Mouse (Mus musculus) urinary bladder, postnatal 10 days (tissue): ENCODE data around the gene Il22ra2.

Experiments used
- DNase-seq: peaks from one replicate; pipeline ENCODE4 v3.0.0; 2022; ENCODE audit warnings: low spot score

The Il22ra2 gene

DNA sequence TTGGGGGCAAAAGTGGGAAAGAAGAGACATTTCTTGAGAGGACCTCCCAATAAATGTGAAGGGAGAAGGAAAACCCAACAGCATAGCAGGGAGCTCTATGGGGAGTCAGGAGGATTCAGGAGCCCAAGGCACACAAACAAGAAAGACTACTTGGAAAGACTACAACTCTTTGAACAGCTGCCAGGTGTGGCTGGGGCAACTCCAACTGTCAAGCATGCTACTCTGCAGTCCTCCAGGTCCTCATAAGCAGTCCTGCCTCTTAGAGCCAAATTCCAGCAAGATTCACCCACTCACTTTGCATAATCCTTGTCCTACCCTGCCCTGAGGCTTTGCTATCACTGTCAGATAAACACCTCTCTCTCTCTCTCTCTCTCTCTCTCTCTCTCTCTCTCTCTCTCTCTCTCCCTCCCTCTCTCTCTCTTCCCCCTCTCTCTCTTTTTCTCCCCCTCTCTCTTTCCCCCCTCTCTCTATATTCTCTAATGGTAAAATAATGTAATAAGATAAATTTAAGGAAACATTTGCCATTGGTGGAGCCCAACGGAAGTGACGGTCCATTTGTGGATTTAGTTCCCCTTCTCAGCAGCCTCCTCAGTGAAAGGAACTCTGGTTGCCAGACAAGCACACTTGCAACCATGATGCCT lies at the start of gene Il22ra2:
Gene Il22ra2, plus strand, starts transcription at position 591 of the 641 bp plus-strand sequence.
- DNase-seq = no peak

DNA sequence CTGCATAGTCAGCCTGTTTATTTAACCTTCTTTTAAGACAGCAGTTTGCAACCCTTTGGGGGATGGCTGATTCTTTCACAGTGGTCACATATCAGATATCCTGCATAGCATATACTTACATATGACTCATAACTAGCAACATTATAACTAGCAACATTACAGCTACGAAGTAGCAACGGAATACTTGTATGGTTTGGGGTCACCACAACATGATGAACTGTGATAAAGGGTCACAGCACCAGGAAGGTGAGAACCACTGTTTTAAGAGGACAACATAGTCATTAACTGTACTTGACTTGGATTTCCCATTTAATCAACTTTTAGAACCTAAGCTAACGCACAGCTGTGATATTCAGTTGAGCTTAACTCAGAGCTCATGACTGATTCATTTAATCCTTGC lies 44.2 kb upstream of the Il22ra2 start:
- no peak for DNase-seq

DNA sequence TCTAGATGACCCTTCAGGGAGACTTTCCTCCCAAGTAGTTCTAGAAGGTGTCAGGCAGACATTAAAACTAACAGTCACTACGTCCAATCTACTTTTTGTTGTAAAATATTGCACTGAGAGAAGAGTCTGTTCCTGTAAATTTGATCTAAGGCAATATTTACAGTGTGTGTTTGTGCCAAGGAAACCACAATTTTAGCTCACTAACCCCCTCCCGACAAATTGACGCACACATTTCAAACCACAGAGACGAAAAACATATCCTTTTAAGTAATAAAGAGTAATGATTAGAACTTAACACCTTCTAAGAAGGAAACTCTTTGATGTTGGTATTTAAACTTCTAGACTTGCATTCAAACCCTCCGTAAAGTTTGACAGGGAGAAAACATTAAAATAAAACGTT lies 43.8 kb upstream of the Il22ra2 start:
- DNase-seq = no peak

- no peak for DNase-seq
These were observed 43.3 kb upstream of the Il22ra2 start for GRCm38 (mm10) chr10:19578409-19578986.

- no peak for DNase-seq
These were observed 41.1 kb upstream of the Il22ra2 start for GRCm38 (mm10) chr10:19580660-19581059.

GRCm38 (mm10) chr10:19581844-19582582 lies 39.8 kb upstream of the Il22ra2 start:
- no peak for DNase-seq

DNA sequence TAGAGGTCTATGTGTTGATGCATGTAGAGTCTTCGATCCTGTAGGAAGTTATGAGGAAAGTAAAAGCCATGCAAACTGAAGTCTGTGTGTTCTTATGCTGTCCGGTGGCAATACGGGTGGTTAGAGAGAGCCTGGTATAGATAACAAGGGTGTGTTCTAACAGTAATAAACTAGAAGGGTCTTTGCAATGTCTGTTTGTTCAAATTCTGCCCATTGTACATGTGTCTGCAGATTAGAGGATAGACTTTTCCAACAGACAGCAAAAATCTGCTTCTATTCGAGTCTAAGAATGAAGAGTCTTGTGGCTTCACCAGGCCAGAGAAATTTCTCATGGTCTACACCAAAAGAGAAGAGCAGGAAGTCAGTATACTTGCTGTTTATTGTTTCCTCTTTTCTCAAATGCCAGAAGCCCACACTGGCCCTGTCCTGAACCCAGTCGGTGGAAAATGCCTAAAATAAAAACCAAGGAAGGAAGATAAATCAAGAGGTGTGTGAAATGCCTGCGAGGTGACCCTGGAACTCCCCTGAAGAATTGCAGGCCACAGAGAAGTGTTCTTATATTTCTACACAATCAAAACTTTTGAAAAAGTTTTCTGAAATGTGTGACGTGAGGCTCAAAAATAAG lies 38.9 kb upstream of the Il22ra2 start:
- no peak for DNase-seq

GRCm38 (mm10) chr10:19584064-19584463 lies 37.7 kb upstream of the Il22ra2 start:
- no peak for DNase-seq

GRCm38 (mm10) chr10:19584846-19585245 lies 37.0 kb upstream of the Il22ra2 start:
- no peak for DNase-seq

DNA sequence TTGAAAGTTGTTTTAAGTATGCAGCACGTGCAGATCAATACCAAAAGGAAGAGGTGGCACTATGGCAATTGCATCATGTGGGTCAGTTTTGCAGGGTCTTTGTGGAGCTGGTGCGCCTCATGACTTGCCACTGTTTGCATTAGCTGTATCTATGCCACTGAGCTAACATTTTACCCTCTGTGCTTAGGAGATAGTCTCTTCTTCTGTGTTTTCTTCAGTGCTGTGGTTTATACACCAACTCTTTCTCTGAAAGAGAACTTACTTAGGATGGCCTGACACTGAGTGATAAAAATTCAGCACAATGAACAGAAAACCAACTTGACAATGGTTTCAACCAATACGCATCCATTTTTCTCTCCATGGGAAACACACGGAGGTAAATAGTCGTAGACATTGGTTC lies 35.9 kb upstream of the Il22ra2 start:
- no peak for DNase-seq

GRCm38 (mm10) chr10:19587281-19587680 lies 34.5 kb upstream of the Il22ra2 start:
- DNase-seq = no peak

GRCm38 (mm10) chr10:19589626-19590025 lies 32.2 kb upstream of the Il22ra2 start:
- no peak for DNase-seq

- DNase-seq = no peak
These were observed 30.5 kb upstream of the Il22ra2 start for GRCm38 (mm10) chr10:19591286-19591640.

GRCm38 (mm10) chr10:19591641-19592441 lies 30.0 kb upstream of the Il22ra2 start, which contains the start of gene Ifngr1:
Gene Ifngr1, plus strand, starts transcription at chr10:19591949.
- DNase-seq = peak; percentile 93

DNA sequence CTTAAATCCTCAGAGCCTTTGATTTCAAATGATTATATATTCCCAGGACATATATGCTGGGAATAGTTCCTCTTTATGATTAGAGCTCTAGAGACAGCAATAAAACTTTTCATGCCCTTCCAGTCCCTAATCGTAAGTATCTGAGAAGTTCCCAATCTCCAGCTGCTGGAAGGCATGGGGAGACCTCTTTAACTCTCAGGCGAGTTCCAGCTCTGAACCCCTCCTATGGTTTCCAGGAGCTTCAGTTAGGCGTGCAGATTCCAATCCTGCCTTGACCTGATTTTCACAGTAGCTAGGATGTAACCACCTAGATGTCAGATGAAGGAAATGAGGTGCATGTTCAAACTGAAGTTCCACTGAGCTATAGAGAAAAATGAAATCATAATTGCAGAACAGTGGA lies 29.2 kb upstream of the Il22ra2 start:
- no peak for DNase-seq

- DNase-seq = no peak
These were observed 28.5 kb upstream of the Il22ra2 start for GRCm38 (mm10) chr10:19593296-19593695.

- DNase-seq = no peak
These were observed 27.4 kb upstream of the Il22ra2 start for GRCm38 (mm10) chr10:19594201-19594905.

DNA sequence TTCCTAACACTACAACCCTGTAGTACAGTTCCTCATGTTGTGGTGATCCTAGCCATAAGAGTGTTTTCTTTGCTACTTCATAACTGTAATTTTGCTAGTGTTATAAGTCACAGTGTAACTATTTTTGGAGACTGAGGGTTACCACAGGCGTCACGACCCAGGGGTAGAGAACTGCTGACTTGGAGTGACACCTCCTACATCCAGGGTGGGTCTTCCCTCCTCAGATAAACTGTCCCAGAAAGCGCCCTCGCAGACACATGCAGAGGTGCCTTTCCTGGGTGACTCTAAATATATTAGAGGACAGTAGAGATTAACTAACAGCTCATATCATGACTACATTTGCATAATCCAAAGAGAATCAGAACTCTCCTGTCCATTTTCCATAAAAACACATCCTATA lies 24.9 kb upstream of the Il22ra2 start:
- DNase-seq = no peak

- DNase-seq = no peak
These were observed 23.7 kb upstream of the Il22ra2 start for GRCm38 (mm10) chr10:19598091-19598490.

DNA sequence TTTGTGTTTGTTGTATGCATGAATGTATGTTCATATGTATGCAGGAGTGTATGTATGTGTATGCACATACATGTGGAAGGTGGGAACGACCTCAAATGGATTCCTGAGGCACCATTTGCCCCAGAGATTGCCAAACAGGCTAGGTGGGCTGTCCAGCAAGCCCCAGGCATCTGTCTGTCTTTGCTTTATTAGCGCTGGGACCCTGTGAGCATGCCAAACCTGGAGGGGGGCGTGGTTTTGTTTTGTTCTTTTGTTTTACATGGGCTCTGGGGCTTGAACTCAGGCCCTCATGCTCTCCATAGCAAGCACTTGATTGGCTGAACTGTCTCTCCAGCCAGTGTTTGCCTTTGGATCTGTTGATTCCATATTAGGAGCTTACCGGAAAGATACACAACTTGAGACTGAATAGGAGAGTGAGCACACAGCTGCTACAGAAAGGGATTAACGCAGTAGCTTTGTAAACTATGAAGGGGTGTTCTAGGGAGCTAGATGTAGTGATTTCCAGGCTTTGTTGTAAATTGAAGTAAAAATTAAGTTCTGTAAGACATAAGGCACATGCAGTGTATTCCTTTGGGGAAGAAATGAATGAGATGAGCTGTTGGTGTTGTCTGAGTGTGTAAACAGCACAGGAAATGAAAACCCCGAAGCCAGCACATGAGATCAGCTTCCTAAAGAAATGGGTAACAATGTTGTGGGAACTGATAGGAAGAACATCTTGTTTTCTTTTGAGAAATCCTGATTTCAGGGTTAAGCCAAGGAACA lies 22.3 kb upstream of the Il22ra2 start:
- no peak for DNase-seq

- DNase-seq = no peak
These were observed 21.7 kb upstream of the Il22ra2 start for GRCm38 (mm10) chr10:19600093-19600420.
